Mouse (Mus musculus) neural tube, embryonic 15.5 days (tissue): ENCODE data around the gene Fcf1. TPM values are rescaled to one million over a fixed set of nuclear protein-coding genes. Genes with fewer than 3 reads are reported as not detected.

ENCODE experiments used
- ATAC-seq: fragments of 200-750 bp; cut with Nextera tagmentation; 2 replicates; pipeline ENCODE4 v1.8.0; 2017; ENCODE audit warnings: mild to moderate bottlenecking, moderate TSS enrichment, moderate library complexity; ENCODE audit not compliant: low FRiP score
- H3K27ac ChIP-seq: fragments of 300-500 bp; sonication (generic); replicated peaks from 2 replicates; pipeline ENCODE4 v1.5.1; 2015; ENCODE audit warnings: mild to moderate bottlenecking, inconsistent platforms
- H3K27me3 ChIP-seq: fragments of 300-500 bp; sonication (generic); replicated peaks from 2 replicates; pipeline ENCODE4 v1.6.1; 2015; ENCODE audit warnings: inconsistent platforms
- H3K36me3 ChIP-seq: fragments of 300-500 bp; sonication (generic); 2 replicates; pipeline ENCODE4 v1.6.1; 2015; ENCODE audit warnings: inconsistent platforms
- H3K4me1 ChIP-seq: fragments of 300-500 bp; sonication (generic); 2 replicates; pipeline ENCODE4 v1.6.1; 2015; ENCODE audit warnings: inconsistent platforms
- H3K4me2 ChIP-seq: fragments of 300-500 bp; sonication (generic); 2 replicates; pipeline ENCODE4 v1.6.1; 2015; ENCODE audit warnings: inconsistent platforms, mild to moderate bottlenecking, moderate library complexity
- H3K4me3 ChIP-seq: fragments of 300-500 bp; sonication (generic); replicated peaks from 2 replicates; pipeline ENCODE4 v1.5.1; 2015; ENCODE audit warnings: mild to moderate bottlenecking, inconsistent platforms
- H3K9ac ChIP-seq: fragments of 300-500 bp; sonication (generic); replicated peaks from 2 replicates; pipeline ENCODE4 v1.6.1; 2015; ENCODE audit warnings: mild to moderate bottlenecking, inconsistent platforms
- H3K9me3 ChIP-seq: fragments of 300-500 bp; sonication (generic); replicated peaks from 2 replicates; pipeline ENCODE4 v1.6.1; 2016; ENCODE audit warnings: inconsistent platforms
- WGBS: fragments of 180-500 bp; shearing (Covaris S2); methylation state at CpG from one replicate; pipeline ENCODE4 v1.1.7; 2015; ENCODE audit warnings: mixed read lengths; 5-methylcytosine and 5-hydroxymethylcytosine counted together
- polyA plus RNA-seq: library from polyadenylated mRNA; unstranded; fragments of >200 nt; fragmentation: Nextera tagmentation; extraction: Ambion mirVana; gene quantifications from 2 replicates; pipeline ENCODE4 v1.2.1, GENCODE M21; 2015

Fcf1 gene
- 83.3 and 94.9 TPM in 2 replicates for polyA plus RNA-seq

- under 1% methylated on average over 42 of the region's 42 CpGs for WGBS
- peak within 1 kb of the TSS; percentile 80 for H3K4me3 ChIP-seq
- no peaks in the 10 kb centered on the region for H3K9me3 ChIP-seq
- peaks cover 18% of the 10 kb centered on the region for H3K36me3 ChIP-seq
- no peaks in the 10 kb centered on the region for H3K27me3 ChIP-seq
- H3K4me2 ChIP-seq: peak within 1 kb of the TSS; percentile 96
- peaks cover 33% of the 10 kb centered on the region for H3K4me1 ChIP-seq
- peak; percentile 87 for ATAC-seq
- peak within 1 kb of the TSS; percentile 69 for H3K27ac ChIP-seq
- peak within 1 kb of the TSS; percentile 90 for H3K9ac ChIP-seq
Measured at GRCm38 (mm10) chr12:84970428-84971096, at the start of gene Fcf1, which contains the start of gene Arel1. Fcf1 (plus strand) TSS chr12:84970897. Arel1 (minus strand) TSS chr12:84970900.

GRCm38 (mm10) chr12:84921881-84922419, 48.7 kb upstream of the Fcf1 start:
- Histone ChIP-seq H3K4me1 (no peaks in the 10 kb centered on the region), H3K4me2 (no peak overlapping the region), H3K27ac (no peak overlapping the region), H3K36me3 (peaks cover 85% of the 10 kb centered on the region), H3K27me3 (no peaks in the 10 kb centered on the region), H3K9ac (no peak overlapping the region), H3K9me3 (no peaks in the 10 kb centered on the region), H3K4me3 (no peak overlapping the region)
- WGBS: 30% methylated on average over 8 of the region's 8 CpGs
- no peak for ATAC-seq

- Histone ChIP-seq H3K9ac (no peak overlapping the region), H3K4me3 (no peak overlapping the region), H3K27ac (no peak overlapping the region), H3K9me3 (no peaks in the 10 kb centered on the region), H3K4me2 (no peak overlapping the region), H3K36me3 (peaks cover 88% of the 10 kb centered on the region), H3K4me1 (no peaks in the 10 kb centered on the region), H3K27me3 (no peaks in the 10 kb centered on the region)
- 95% methylated on average over 5 of the region's 5 CpGs for WGBS
- no peak for ATAC-seq
Measured at GRCm38 (mm10) chr12:84924324-84924723, 46.4 kb upstream of the Fcf1 start.

GRCm38 (mm10) chr12:84926542-84926941, 44.2 kb upstream of the Fcf1 start:
- H3K36me3 ChIP-seq: peaks cover 88% of the 10 kb centered on the region

GRCm38 (mm10) chr12:84932210-84932609, 38.5 kb upstream of the Fcf1 start:
- Histone ChIP-seq H3K4me1 (no peaks in the 10 kb centered on the region), H3K36me3 (peaks cover 81% of the 10 kb centered on the region), H3K27ac (no peak overlapping the region), H3K4me3 (no peak overlapping the region), H3K27me3 (no peaks in the 10 kb centered on the region), H3K4me2 (no peak overlapping the region), H3K9me3 (no peaks in the 10 kb centered on the region), H3K9ac (no peak overlapping the region)
- WGBS: 95% methylated on average over 6 of the region's 6 CpGs
- no peak for ATAC-seq

More at GRCm38 (mm10) chr12:84926542-84926941, 44.2 kb upstream of the Fcf1 start:
- H3K27ac ChIP-seq: no peak overlapping the region
- no peak for ATAC-seq
- no peak overlapping the region for H3K4me3 ChIP-seq
- H3K4me1 ChIP-seq: no peaks in the 10 kb centered on the region
- H3K27me3 ChIP-seq: no peaks in the 10 kb centered on the region
- no peak overlapping the region for H3K9ac ChIP-seq
- H3K4me2 ChIP-seq: no peak overlapping the region
- 95% methylated on average over 6 of the region's 6 CpGs for WGBS
- H3K9me3 ChIP-seq: no peaks in the 10 kb centered on the region

- no peaks in the 10 kb centered on the region for H3K4me1 ChIP-seq
- H3K9ac ChIP-seq: no peak overlapping the region
- no peak overlapping the region for H3K4me2 ChIP-seq
- H3K27ac ChIP-seq: no peak overlapping the region
- H3K9me3 ChIP-seq: no peaks in the 10 kb centered on the region
- no peak overlapping the region for H3K4me3 ChIP-seq
- H3K36me3 ChIP-seq: peaks cover 75% of the 10 kb centered on the region
- H3K27me3 ChIP-seq: no peaks in the 10 kb centered on the region
- WGBS: 88% methylated on average over 5 of the region's 5 CpGs
- no peak for ATAC-seq
Measured at GRCm38 (mm10) chr12:84935343-84935742, 35.4 kb upstream of the Fcf1 start.

GRCm38 (mm10) chr12:84939117-84939516, 31.6 kb upstream of the Fcf1 start:
- no peak for ATAC-seq
- Histone ChIP-seq H3K27me3 (no peaks in the 10 kb centered on the region), H3K4me3 (no peak overlapping the region), H3K4me1 (no peaks in the 10 kb centered on the region), H3K36me3 (peaks cover 68% of the 10 kb centered on the region), H3K9me3 (no peaks in the 10 kb centered on the region), H3K4me2 (no peak overlapping the region), H3K9ac (no peak overlapping the region), H3K27ac (no peak overlapping the region)
- WGBS: 93% methylated on average over 7 of the region's 7 CpGs

- Histone ChIP-seq H3K9ac (no peak overlapping the region), H3K4me2 (no peak overlapping the region), H3K9me3 (no peaks in the 10 kb centered on the region), H3K4me3 (no peak overlapping the region), H3K27me3 (no peaks in the 10 kb centered on the region), H3K27ac (no peak overlapping the region), H3K4me1 (no peaks in the 10 kb centered on the region), H3K36me3 (peaks cover 61% of the 10 kb centered on the region)
- 94% methylated on average over 7 of the region's 7 CpGs for WGBS
- no peak for ATAC-seq
Measured at GRCm38 (mm10) chr12:84940343-84940742, 30.4 kb upstream of the Fcf1 start.

GRCm38 (mm10) chr12:84941717-84942116, 29.0 kb upstream of the Fcf1 start:
- Histone ChIP-seq H3K27me3 (no peaks in the 10 kb centered on the region), H3K4me1 (no peaks in the 10 kb centered on the region), H3K36me3 (peaks cover 62% of the 10 kb centered on the region), H3K9ac (no peak overlapping the region), H3K4me3 (no peak overlapping the region), H3K27ac (no peak overlapping the region), H3K4me2 (no peak overlapping the region), H3K9me3 (no peaks in the 10 kb centered on the region)
- WGBS: 91% methylated on average over 13 of the region's 13 CpGs
- no peak for ATAC-seq

GRCm38 (mm10) chr12:84943006-84943952, 27.4 kb upstream of the Fcf1 start:
- no peak overlapping the region for H3K9ac ChIP-seq
- ATAC-seq: no peak
- WGBS: 88% methylated on average over 21 of the region's 21 CpGs
- peaks cover 71% of the 10 kb centered on the region for H3K36me3 ChIP-seq
- no peak overlapping the region for H3K27ac ChIP-seq
- H3K27me3 ChIP-seq: no peaks in the 10 kb centered on the region
- no peak overlapping the region for H3K4me3 ChIP-seq
- H3K4me1 ChIP-seq: no peaks in the 10 kb centered on the region
- H3K4me2 ChIP-seq: no peak overlapping the region
- H3K9me3 ChIP-seq: no peaks in the 10 kb centered on the region

GRCm38 (mm10) chr12:84944150-84944812, 26.4 kb upstream of the Fcf1 start:
- H3K36me3 ChIP-seq: peaks cover 69% of the 10 kb centered on the region

More at GRCm38 (mm10) chr12:84944150-84944812, 26.4 kb upstream of the Fcf1 start:
- WGBS: 84% methylated on average over 4 of the region's 4 CpGs
- Histone ChIP-seq H3K9ac (no peak overlapping the region), H3K4me2 (no peak overlapping the region), H3K4me1 (no peaks in the 10 kb centered on the region), H3K9me3 (no peaks in the 10 kb centered on the region), H3K27me3 (no peaks in the 10 kb centered on the region), H3K4me3 (no peak overlapping the region), H3K27ac (no peak overlapping the region)
- no peak for ATAC-seq
